Mouse (Mus musculus) olfactory bulb, adult 2 months (tissue): ENCODE measurements at regions not wholly inside any gene's neighbourhood (a gene's known extent, or its start where the extent isn't known, plus 50 kb on each side); places are given as distances from the start of the nearest gene placed in this dataset.

Source experiments
- CTCF ChIP-seq: fragments of 200-500 bp; IDR thresholded peaks from 2 replicates; pipeline ENCODE4 v1.5.1; 2012; ENCODE audit warnings: low read depth, mild to moderate bottlenecking, low read length, moderate library complexity; ENCODE audit not compliant: insufficient read depth
- POLR2A ChIP-seq: fragments of 200-500 bp; IDR thresholded peaks from 2 replicates; pipeline ENCODE4 v1.6.1; 2012; ENCODE audit warnings: mild to moderate bottlenecking, low read depth, low read length, moderate library complexity; ENCODE audit not compliant: insufficient read depth

DNA sequence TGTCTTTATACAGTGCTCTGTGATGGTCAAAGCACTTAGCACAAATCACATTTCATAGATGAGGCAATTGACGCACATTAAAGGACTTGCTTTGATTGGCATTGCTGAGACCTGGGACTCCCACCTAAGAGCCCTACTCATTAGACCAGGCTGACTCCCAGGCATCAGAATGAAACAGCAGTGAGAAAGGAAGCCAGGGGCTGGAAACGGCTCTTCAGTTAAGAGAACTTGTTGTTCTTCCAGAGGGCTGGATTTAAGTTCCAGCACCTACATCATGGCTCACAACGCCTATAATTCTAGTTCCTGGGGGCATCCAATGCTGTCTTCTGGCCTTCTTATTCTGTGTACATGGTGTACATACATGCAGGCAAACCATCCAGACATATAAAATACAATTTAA is 226.3 kb downstream of the Zfp36l1 start:
- TF ChIP-seq POLR2A (no peak), CTCF (no peak)
